Mouse (Mus musculus) liver, embryonic 13.5 days (tissue): ENCODE results near the gene Fam216a. TPM values are rescaled to one million over a fixed set of nuclear protein-coding genes. Genes with fewer than 3 reads are reported as not detected.
"Not testable (repeated sequence)": the region's sequence is repeated elsewhere in the genome, so short reads cannot be mapped to it uniquely, and the experiment has no call there.

Source experiments
- ATAC-seq: fragments of 200-750 bp; cut with Nextera tagmentation; 2 replicates; pipeline ENCODE4 v1.8.0; 2017; ENCODE audit warnings: low read depth, mild to moderate bottlenecking, moderate number of reproducible peaks, moderate library complexity
- DNase-seq: peaks from one replicate; pipeline ENCODE4 v3.0.0; 2022
- H3K27ac ChIP-seq: fragments of 300-500 bp; sonication (generic); 2 replicates; pipeline ENCODE4 v1.5.1; 2015; ENCODE audit warnings: moderate library complexity, mild to moderate bottlenecking, inconsistent platforms
- H3K27me3 ChIP-seq: fragments of 300-500 bp; sonication (generic); 2 replicates; pipeline ENCODE4 v1.6.1; 2015; ENCODE audit warnings: mild to moderate bottlenecking, inconsistent platforms
- H3K36me3 ChIP-seq: fragments of 300-500 bp; sonication (generic); 2 replicates; pipeline ENCODE4 v1.6.1; 2015; ENCODE audit warnings: mild to moderate bottlenecking, inconsistent platforms
- H3K4me1 ChIP-seq: fragments of 300-500 bp; sonication (generic); replicated peaks from 2 replicates; pipeline ENCODE4 v1.6.1; 2015; ENCODE audit warnings: inconsistent platforms
- H3K4me2 ChIP-seq: fragments of 300-500 bp; sonication (generic); 2 replicates; pipeline ENCODE4 v1.6.1; 2015; ENCODE audit warnings: inconsistent platforms, mild to moderate bottlenecking, moderate library complexity
- H3K4me3 ChIP-seq: fragments of 300-500 bp; sonication (generic); replicated peaks from 2 replicates; pipeline ENCODE4 v1.5.1; 2015; ENCODE audit warnings: mild to moderate bottlenecking, inconsistent platforms
- H3K9ac ChIP-seq: fragments of 300-500 bp; sonication (generic); 2 replicates; pipeline ENCODE4 v1.6.1; 2015; ENCODE audit warnings: mild to moderate bottlenecking, inconsistent platforms
- H3K9me3 ChIP-seq: fragments of 300-500 bp; sonication (generic); replicated peaks from 2 replicates; pipeline ENCODE4 v1.6.1; 2016; ENCODE audit warnings: inconsistent platforms
- WGBS: fragments of 180-500 bp; shearing (Covaris S2); methylation state at CpG from one replicate; pipeline ENCODE4 v1.1.7; 2015; ENCODE audit not compliant: insufficient replicate concordance; 5-methylcytosine and 5-hydroxymethylcytosine counted together
- polyA plus RNA-seq: library from polyadenylated mRNA; unstranded; fragments of >200 nt; fragmentation: Nextera tagmentation; extraction: Ambion mirVana; gene quantifications from 2 replicates; pipeline ENCODE4 v1.2.1, GENCODE M21; 2015

The Fam216a gene
- polyA plus RNA-seq: 23.4 and 23.6 TPM in 2 replicates

DNA sequence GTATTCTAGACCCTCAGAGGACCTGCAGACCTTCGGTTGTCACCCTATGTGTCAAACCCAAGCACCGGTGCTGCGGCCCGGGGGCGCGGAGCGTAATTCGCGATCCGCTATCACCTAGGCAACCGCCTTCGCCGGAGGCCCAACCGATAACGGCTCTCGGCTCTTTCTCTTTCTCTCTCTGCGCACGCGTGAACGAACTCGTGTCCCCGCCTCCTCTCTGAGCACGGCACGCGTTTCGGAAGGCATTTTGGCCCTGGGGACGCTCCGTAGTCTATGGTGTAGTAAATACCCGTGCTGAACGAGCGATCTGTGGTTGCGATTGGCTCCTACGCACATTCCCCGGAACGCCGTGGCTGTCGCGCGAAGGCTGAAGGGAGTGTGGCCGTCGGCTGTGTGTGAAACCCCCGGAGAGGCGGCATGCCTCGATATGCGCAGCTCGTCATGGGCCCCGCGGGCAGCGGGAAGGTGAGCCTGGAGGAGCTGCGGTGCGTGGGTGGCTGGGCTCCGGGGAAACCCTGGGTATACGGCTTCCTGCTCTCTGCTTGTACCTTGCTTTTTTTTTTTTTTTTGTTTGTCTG lies at the start of gene Fam216a:
Fam216a (minus strand) TSS at position 173 of the 578 bp plus-strand sequence.
- Histone ChIP-seq H3K9ac (peak within 1 kb of the TSS; percentile 92), H3K4me2 (peak within 1 kb of the TSS; percentile 90), H3K36me3 (peaks cover 51% of the 10 kb centered on the region), H3K4me1 (peaks cover 30% of the 10 kb centered on the region), H3K9me3 (no peaks in the 10 kb centered on the region), H3K27ac (peak within 1 kb of the TSS; percentile 97), H3K4me3 (peak within 1 kb of the TSS; percentile 78), H3K27me3 (no peaks in the 10 kb centered on the region)
- DNase-seq: peak; percentile 99
- peak; percentile 94 for ATAC-seq
- under 1% methylated on average over 53 of the region's 53 CpGs for WGBS

DNA sequence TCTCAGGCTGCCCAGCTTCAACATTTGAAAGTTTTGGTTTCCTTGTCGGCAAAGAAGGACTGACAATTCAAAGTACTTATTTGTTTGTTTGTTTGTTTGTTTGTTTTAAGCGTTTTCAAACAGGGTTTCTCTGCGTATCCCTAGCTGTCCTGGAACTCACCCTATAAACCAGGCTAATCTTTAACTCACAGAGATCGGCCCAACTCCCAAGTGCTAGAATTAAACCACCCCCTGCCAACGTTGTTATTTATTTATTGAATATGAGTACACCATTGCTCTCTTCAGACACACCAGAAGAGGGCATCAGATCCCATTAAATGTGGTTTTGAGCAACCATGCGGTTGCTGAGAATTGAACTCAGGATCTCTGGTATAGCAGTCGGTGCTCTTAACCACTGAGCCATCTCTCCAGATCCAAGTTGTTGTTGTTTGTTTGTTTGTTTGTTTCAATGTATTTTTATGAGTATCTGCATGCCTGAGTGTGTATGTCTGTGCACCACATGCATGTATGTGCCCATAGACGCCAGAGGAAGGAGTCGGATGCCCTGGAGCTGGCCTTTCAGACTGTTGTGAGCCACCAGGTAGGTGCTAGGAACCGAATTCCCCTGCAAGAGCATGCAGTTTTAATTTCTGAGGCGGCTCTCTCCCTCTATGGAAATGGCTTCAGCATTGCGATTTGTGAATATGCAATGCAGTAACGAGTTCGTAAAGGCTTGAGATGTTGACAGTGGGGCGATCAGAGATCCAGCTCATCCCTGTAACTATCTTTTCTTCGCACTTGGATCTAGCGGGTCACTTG lies 49.3 kb upstream of the Fam216a start, which contains the start of gene Anapc7:
Anapc7 (plus strand) TSS at position 423 of the 798 bp plus-strand sequence.
- Histone ChIP-seq H3K27ac (peak within 1 kb of the TSS; percentile 77), H3K9me3 (no peaks in the 10 kb centered on the region)
- peak; percentile 19 for ATAC-seq

DNA sequence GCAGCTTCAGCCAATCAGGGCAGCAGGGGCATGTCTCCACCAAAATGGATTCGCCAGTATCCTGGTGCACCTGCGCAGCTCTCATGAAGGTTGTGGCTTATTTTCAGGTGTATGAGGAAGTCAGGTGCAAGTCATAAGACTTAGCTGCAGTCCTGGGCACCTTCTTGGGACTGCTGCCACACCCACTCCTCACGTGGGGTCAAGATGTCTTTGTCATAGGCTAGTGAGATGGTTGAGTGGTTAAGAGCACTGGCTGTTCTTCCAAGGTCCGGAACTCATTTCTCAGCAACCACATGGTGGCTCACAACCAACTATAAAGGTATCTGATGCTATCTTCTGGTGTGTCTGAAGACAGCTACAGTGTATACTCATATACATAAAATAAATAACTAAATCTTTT lies 48.5 kb upstream of the Fam216a start:
- not testable (repeated sequence) for H3K36me3 ChIP-seq, H3K4me3 ChIP-seq, H3K27me3 ChIP-seq, H3K27ac ChIP-seq, DNase-seq, ATAC-seq, H3K9ac ChIP-seq, H3K9me3 ChIP-seq
- 34% methylated on average over 4 of the region's 4 CpGs for WGBS
- Histone ChIP-seq H3K4me1 (peaks cover 34% of the 10 kb centered on the region), H3K4me2 (peak overlapping the region; percentile 93)

More for the DNA sequence above, 49.3 kb upstream of the Fam216a start, which contains the start of gene Anapc7:
- Histone ChIP-seq H3K4me1 (peaks cover 34% of the 10 kb centered on the region), H3K9ac (peak within 1 kb of the TSS; percentile 94), H3K27me3 (no peaks in the 10 kb centered on the region), H3K36me3 (peaks cover 3% of the 10 kb centered on the region; the same call in 1 of the 2 replicates), H3K4me2 (peak within 1 kb of the TSS; percentile 93), H3K4me3 (peak within 1 kb of the TSS; percentile 97)
- DNase-seq: no peak
- 14% methylated on average over 17 of the region's 17 CpGs for WGBS

DNA sequence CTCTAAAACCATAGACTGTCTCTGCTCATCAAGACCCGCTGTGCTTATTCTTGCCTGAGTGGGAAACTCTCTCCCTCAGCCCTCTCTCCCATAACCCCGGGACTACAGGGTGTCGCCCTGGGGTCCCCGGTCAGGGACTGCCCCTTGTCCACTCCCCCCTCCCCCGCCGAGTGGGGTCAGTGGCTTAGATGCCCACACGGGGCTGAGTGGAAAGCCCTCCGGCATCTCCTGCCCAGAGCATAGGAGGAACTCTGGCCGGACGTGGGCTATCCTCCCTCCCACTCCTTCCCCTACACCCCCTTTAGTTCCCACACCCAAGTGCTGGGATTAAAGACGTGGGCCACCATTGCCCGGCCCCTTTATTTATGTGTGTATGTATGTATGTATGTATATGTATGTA lies 43.3 kb upstream of the Fam216a start:
- H3K9ac ChIP-seq: no peak overlapping the region
- no peak overlapping the region for H3K4me2 ChIP-seq
- ATAC-seq (no peak), DNase-seq (no peak)
- 68% methylated on average over 12 of the region's 12 CpGs for WGBS
- H3K4me3 ChIP-seq: no peak overlapping the region
- H3K27ac ChIP-seq: no peak overlapping the region
- no peaks in the 10 kb centered on the region for H3K27me3 ChIP-seq
- H3K4me1 ChIP-seq: peaks cover 5% of the 10 kb centered on the region
- no peaks in the 10 kb centered on the region for H3K36me3 ChIP-seq
- no peaks in the 10 kb centered on the region for H3K9me3 ChIP-seq

DNA sequence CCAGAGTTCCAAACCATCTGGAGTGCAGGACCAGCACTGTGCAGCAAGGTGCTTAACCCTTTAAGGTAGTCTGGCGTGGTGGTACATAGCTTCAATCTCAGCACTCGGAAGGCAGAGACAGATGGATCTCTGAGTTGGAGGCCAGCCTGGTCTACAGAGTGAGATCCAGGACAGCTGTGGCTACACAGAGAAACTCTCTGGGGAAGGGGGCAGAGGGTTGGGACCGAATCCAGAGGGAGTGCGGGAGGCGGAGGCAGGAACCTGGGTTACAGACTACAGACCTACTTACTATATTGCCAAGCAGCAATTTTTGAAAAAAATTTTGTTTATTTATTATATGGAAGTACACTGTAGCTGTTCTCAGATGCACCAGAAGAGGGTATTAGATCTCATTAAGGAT lies 42.2 kb upstream of the Fam216a start:
- Histone ChIP-seq H3K4me1 (0 out of 2 replicates have a peak, but pooled peaks cover 4% of the 10 kb centered on the region), H3K36me3 (peaks cover 11% of the 10 kb centered on the region), H3K4me3 (no peak overlapping the region), H3K27me3 (no peaks in the 10 kb centered on the region), H3K9me3 (no peaks in the 10 kb centered on the region), H3K27ac (no peak overlapping the region), H3K4me2 (no peak overlapping the region), H3K9ac (no peak overlapping the region)
- ATAC-seq (no peak), DNase-seq (no peak)
- WGBS: 85% methylated on average over 5 of the region's 5 CpGs

GRCm38 (mm10) chr5:122412826-122413225 lies 40.7 kb upstream of the Fam216a start:
- no peak overlapping the region for H3K27ac ChIP-seq
- peaks cover 11% of the 10 kb centered on the region for H3K36me3 ChIP-seq
- no peak overlapping the region for H3K9ac ChIP-seq
- no peaks in the 10 kb centered on the region for H3K9me3 ChIP-seq
- H3K4me2 ChIP-seq: no peak overlapping the region
- 47% methylated on average over 6 of the region's 6 CpGs for WGBS
- no peaks in the 10 kb centered on the region for H3K27me3 ChIP-seq
- no peak overlapping the region for H3K4me3 ChIP-seq
- ATAC-seq (no peak), DNase-seq (no peak)
- 0 out of 2 replicates have a peak, but pooled peaks cover 4% of the 10 kb centered on the region for H3K4me1 ChIP-seq

DNA sequence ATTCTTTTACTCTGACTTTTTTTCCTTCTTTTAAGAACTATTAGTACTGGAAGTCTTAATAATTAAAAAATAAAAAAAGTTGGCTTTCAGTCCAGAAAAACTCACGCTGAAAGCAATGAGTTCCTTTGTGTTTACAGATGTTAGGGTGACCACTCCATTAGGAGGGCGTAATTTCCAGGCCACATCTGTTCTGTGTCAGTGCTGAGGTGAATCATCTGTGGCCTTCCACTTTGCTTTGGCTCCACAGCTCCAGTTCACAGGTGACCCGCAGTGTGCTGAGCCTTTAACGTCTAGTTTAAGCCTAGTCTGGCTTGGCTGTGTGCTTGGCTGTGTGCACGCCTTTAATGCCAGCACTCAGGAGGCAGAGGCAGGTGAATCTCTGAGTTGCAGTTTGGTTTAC lies 39.7 kb upstream of the Fam216a start:
- no peak for DNase-seq
- H3K36me3 ChIP-seq: peaks cover 18% of the 10 kb centered on the region
- H3K27ac ChIP-seq: no peak overlapping the region
- H3K4me2 ChIP-seq: no peak overlapping the region
- no peak overlapping the region for H3K4me3 ChIP-seq
- no peaks in the 10 kb centered on the region for H3K27me3 ChIP-seq
- no peaks in the 10 kb centered on the region for H3K9me3 ChIP-seq
- WGBS: 67% methylated on average over 5 of the region's 5 CpGs
- ATAC-seq: no peak
- 0 out of 2 replicates have a peak, but pooled peaks cover 4% of the 10 kb centered on the region for H3K4me1 ChIP-seq
- no peak overlapping the region for H3K9ac ChIP-seq

DNA sequence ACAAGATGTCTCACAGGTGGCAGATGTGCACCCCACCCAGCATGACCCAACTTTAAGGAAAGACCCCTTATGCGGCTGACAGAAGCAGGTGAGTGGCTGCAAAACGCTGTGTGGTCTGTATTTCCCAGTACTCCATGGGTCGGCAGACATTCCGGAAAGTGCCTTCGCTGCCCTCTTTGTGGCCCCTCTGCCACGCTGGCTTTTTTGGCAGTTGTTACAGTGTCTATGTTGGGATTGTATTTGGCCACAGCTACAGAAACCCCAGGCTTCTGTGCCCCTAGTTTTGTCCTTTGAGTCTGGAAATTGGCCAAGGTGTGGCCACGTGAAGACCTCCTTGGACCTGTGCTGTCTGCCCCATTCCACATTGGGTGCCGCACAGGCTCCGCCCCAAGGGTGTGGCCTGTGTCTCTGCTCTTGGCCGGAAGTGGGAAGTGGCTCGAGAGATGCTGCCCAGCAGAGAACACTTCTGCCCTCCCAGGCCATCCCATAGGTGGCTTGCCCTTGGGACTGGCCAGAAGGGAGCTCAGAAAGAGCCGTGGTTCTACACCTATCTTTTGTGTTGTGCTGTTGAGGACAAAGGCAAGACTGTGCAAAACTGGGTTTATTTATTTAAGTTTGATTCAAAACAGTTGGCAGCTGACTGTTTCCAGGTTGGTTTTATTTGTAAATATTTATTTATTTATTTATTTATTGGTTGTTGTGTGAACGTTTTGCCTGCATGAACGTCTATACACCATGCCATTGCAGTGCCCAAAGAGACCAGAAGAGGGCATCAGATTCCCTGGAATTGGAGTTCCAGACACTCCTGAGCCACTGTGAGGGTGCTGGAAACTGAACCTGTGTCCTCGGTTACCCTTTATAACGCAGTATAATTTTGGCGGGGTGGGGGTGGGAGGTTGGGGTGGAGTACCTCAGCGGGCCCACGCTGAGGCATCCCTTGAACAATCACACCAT lies 37.8 kb upstream of the Fam216a start:
- H3K4me2 ChIP-seq: no peak overlapping the region
- 0 out of 2 replicates have a peak, but pooled peaks cover 4% of the 10 kb centered on the region for H3K4me1 ChIP-seq
- no peak overlapping the region for H3K4me3 ChIP-seq
- WGBS: 77% methylated on average over 19 of the region's 19 CpGs
- H3K27ac ChIP-seq: no peak overlapping the region
- H3K9ac ChIP-seq: no peak overlapping the region
- no peak for DNase-seq
- H3K27me3 ChIP-seq: no peaks in the 10 kb centered on the region
- peaks cover 37% of the 10 kb centered on the region for H3K36me3 ChIP-seq
- ATAC-seq: no peak
- H3K9me3 ChIP-seq: no peaks in the 10 kb centered on the region

DNA sequence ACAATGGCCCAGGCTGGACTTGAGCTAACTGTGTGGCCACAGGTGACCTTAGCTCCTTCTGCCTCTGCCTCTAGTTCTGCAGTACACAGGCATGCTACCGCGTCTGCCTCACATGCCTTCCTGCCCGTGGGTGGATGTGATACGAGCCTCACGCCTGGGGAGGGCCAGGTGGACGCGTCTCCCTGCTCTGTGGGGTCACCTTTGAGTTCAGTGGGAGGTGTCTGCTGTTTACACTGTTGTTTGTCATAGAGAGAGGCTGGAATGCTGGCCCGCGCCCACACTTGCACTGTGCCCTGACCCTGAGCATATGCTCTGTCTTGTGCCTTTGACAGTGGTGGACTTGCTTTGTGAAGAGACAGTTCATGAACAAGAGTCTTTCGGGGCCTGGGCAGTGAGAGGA lies 33.4 kb upstream of the Fam216a start:
- 81% methylated on average over 10 of the region's 10 CpGs for WGBS
- Histone ChIP-seq H3K9ac (no peak overlapping the region), H3K4me1 (no peaks in the 10 kb centered on the region), H3K27ac (no peak overlapping the region), H3K4me3 (no peak overlapping the region), H3K36me3 (peaks cover 77% of the 10 kb centered on the region), H3K4me2 (no peak overlapping the region), H3K9me3 (no peaks in the 10 kb centered on the region), H3K27me3 (no peaks in the 10 kb centered on the region)
- no peak for DNase-seq
- no peak; the same call in 1 of the 2 replicates for ATAC-seq

- DNase-seq: no peak
- WGBS: 88% methylated on average over 12 of the region's 12 CpGs
- Histone ChIP-seq H3K4me3 (no peak overlapping the region), H3K9ac (no peak overlapping the region), H3K4me2 (no peak overlapping the region), H3K4me1 (peaks cover 3% of the 10 kb centered on the region; the same call in 1 of the 2 replicates), H3K9me3 (no peaks in the 10 kb centered on the region), H3K36me3 (peaks cover 88% of the 10 kb centered on the region), H3K27me3 (no peaks in the 10 kb centered on the region), H3K27ac (no peak overlapping the region)
- no peak for ATAC-seq
Measured at GRCm38 (mm10) chr5:122403362-122403761, 31.2 kb upstream of the Fam216a start.

- H3K9me3 ChIP-seq: no peaks in the 10 kb centered on the region
- H3K36me3 ChIP-seq: peaks cover 94% of the 10 kb centered on the region
- no peak for ATAC-seq
- H3K4me3 ChIP-seq: no peak overlapping the region
- no peaks in the 10 kb centered on the region for H3K27me3 ChIP-seq
- H3K4me2 ChIP-seq: no peak overlapping the region
- WGBS: 78% methylated on average over 5 of the region's 5 CpGs
- no peak overlapping the region for H3K27ac ChIP-seq
- H3K9ac ChIP-seq: no peak overlapping the region
- DNase-seq: no peak
- peaks cover 7% of the 10 kb centered on the region; the same call in 1 of the 2 replicates for H3K4me1 ChIP-seq
Measured at GRCm38 (mm10) chr5:122402772-122403171, 30.6 kb upstream of the Fam216a start.
